ENCODE assay signal across 27 mouse cellular contexts in the genomic region with DNA sequence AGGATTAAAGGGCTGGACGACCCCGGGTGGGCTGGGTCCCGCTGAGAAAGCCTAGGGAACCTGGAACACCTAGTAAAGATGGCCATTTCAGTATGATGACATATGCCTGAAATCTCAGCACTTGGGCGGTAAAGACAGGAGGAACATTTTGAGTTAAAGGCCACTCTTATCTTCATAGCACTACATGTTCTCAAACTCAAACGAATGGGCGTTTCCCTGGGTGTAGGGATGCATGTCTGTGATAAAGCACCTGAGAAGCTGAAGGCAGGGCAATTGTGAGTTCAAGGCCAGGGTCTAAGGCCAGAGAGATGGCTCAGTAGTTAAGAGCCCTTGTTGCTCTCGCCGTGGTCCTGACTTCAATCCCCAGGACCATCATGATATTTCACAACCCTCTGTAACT. TPM values are rescaled to one million over a fixed set of nuclear protein-coding genes. Genes with fewer than 3 reads are reported as not detected.
A peak's percentile ranks its signal among the peaks of the same experiment; 100 is the strongest.
DNase-seq lines count a peak whose midpoint lies in the region; ATAC-seq lines count a peak whose summit lies in the region.
"Had no signal": no experiment of that assay in that cellular context is flagged by ENCODE, and none has a peak within 500 bp of the region (broad histone marks: within the 10 kb centered on the region; RNA-seq: fewer than 3 reads in every experiment).

No protein-coding gene starts in this region.

- H3K27me3 ChIP-seq in midbrain, embryonic 11.5 days (ENCODE audit: control insufficient read depth, insufficient read depth, low read length): no peaks in the 10 kb centered on the region
- no peaks in the 10 kb centered on the region for H3K27me3 ChIP-seq in midbrain, embryonic 14.5 days (ENCODE audit: control insufficient read depth, insufficient read depth, low read length)
- H3K27me3 ChIP-seq: embryonic facial prominence, embryonic 13.5 days; embryonic facial prominence, embryonic 15.5 days; forebrain, embryonic 12.5 days; Patski had no signal

- H3K9ac ChIP-seq in midbrain, embryonic 11.5 days (ENCODE audit: low read length): no peak overlapping the region
- H3K9ac ChIP-seq in midbrain, embryonic 14.5 days (replicated peaks; ENCODE audit: low read length): no peak overlapping the region
- H3K9ac ChIP-seq: embryonic facial prominence, embryonic 13.5 days; embryonic facial prominence, embryonic 15.5 days; forebrain, embryonic 12.5 days had no signal

- no peak for ATAC-seq in midbrain, embryonic 11.5 days (ENCODE audit: low FRiP score)
- no peak for ATAC-seq in midbrain, embryonic 14.5 days (ENCODE audit: low FRiP score, low TSS enrichment)
- ATAC-seq in megakaryocyte-erythroid progenitor cell, adult 5-6 weeks (replicated peaks; ENCODE audit: low FRiP score, low TSS enrichment, poor library complexity, severe bottlenecking): peak; percentile 28; the same call in 1 of the 2 replicates
- no peak for ATAC-seq in inflammation-experienced regulatory T-cells, adult 6 months
- ATAC-seq: activated CD4-positive, CD25-positive, alpha-beta regulatory T cell, adult 4 months; forebrain, embryonic 14.5 days; forebrain, embryonic 16.5 days; Patski had no signal

- no peak overlapping the region for H3K27ac ChIP-seq in midbrain, embryonic 11.5 days (ENCODE audit: low read depth, low read length)
- no peak overlapping the region for H3K27ac ChIP-seq in midbrain, embryonic 14.5 days (replicated peaks; ENCODE audit: low read depth, low read length)
- H3K27ac ChIP-seq: embryonic facial prominence, embryonic 13.5 days; embryonic facial prominence, embryonic 15.5 days; forebrain, embryonic 10.5 days; forebrain, embryonic 12.5 days had no signal

- no peak overlapping the region for H3K4me2 ChIP-seq in midbrain, embryonic 11.5 days
- H3K4me2 ChIP-seq in midbrain, embryonic 14.5 days (ENCODE audit: low read length): no peak overlapping the region
- H3K4me2 ChIP-seq: embryonic facial prominence, embryonic 13.5 days; embryonic facial prominence, embryonic 15.5 days; forebrain, embryonic 12.5 days had no signal

- no peaks in the 10 kb centered on the region for H3K9me3 ChIP-seq in midbrain, embryonic 11.5 days (ENCODE audit: control insufficient read depth, low read length)
- no peaks in the 10 kb centered on the region for H3K9me3 ChIP-seq in midbrain, embryonic 14.5 days (ENCODE audit: control insufficient read depth, low read length)
- H3K9me3 ChIP-seq: embryonic facial prominence, embryonic 13.5 days; embryonic facial prominence, embryonic 15.5 days; forebrain, embryonic 10.5 days; forebrain, embryonic 12.5 days had no signal

- DNase-seq in midbrain, embryonic 11.5 days (ENCODE audit: low spot score, missing footprints): peak; percentile 64
- no peak for DNase-seq in midbrain, embryonic 14.5 days
- peak; percentile 32 for DNase-seq in R1 (ENCODE audit: low read depth, low spot score)
- DNase-seq in c-Kit-positive CD71-positive TER-119-negative erythroid progenitor cells, embryonic 14.5 days (ENCODE audit: low read depth): peak; percentile 24
- no peak for DNase-seq in spleen, postnatal 10 days (ENCODE audit: low spot score in 2 of 2)
- no peak for DNase-seq in neural tube, embryonic 10.5 days (ENCODE audit: extremely low spot score, low spot score)
- DNase-seq: adrenal gland, adult 8-10 months; adrenal gland, postnatal 14 days; adrenal gland, postnatal 36 days; cerebellum, adult 11 months; cerebellum, adult 18-20 months; cerebellum, adult 8-10 months; cerebellum, adult 9-11 months; cerebellum, postnatal 14 days; cerebellum, postnatal 36 days; embryo, embryonic 11 days had no signal

- no peaks in the 10 kb centered on the region for H3K4me1 ChIP-seq in midbrain, embryonic 11.5 days (ENCODE audit: control insufficient read depth, insufficient read depth, low read length)
- no peaks in the 10 kb centered on the region for H3K4me1 ChIP-seq in midbrain, embryonic 14.5 days (ENCODE audit: control insufficient read depth, insufficient read depth, low read length)
- H3K4me1 ChIP-seq: embryonic facial prominence, embryonic 13.5 days; embryonic facial prominence, embryonic 15.5 days had no signal

- 94% methylated on average over 8 of the region's 8 CpGs for WGBS in midbrain, embryonic 11.5 days
- 93% methylated on average over 8 of the region's 8 CpGs for WGBS in midbrain, embryonic 14.5 days

- H3K36me3 ChIP-seq in midbrain, embryonic 11.5 days (ENCODE audit: control insufficient read depth, insufficient read depth, low read length): no peaks in the 10 kb centered on the region; the same call in 1 of the 2 replicates
- peaks cover 18% of the 10 kb centered on the region for H3K36me3 ChIP-seq in midbrain, embryonic 14.5 days (ENCODE audit: control insufficient read depth, insufficient read depth, low read length)

- no peak overlapping the region for H3K4me3 ChIP-seq in midbrain, embryonic 11.5 days (ENCODE audit: low read depth, low read length)
- H3K4me3 ChIP-seq in midbrain, embryonic 14.5 days (replicated peaks; ENCODE audit: low read depth, low read length): no peak overlapping the region
- H3K4me3 ChIP-seq: embryonic facial prominence, embryonic 13.5 days; embryonic facial prominence, embryonic 15.5 days; erythroblast, embryonic 14.5 days; forebrain, embryonic 10.5 days; forebrain, embryonic 12.5 days had no signal

RNA-seq across cellular contexts. Expression of a gene that starts 26.2 kb away (rescaled TPM):
- polyA plus RNA-seq in midbrain, embryonic 11.5 days (2014; fragmentation: Nextera tagmentation; extraction: Ambion mirVana): 123 and 130 TPM in 2 replicates
- polyA plus RNA-seq in midbrain, embryonic 14.5 days (2014; fragmentation: Nextera tagmentation; extraction: Ambion mirVana): 125 and 144 TPM in 2 replicates
- 29.3 and 44.6 TPM in 2 replicates for total RNA-seq in megakaryocyte-erythroid progenitor cell, adult 5-6 weeks (2014; fragmentation: Nextera tagmentation)
- total RNA-seq in megakaryocyte-erythroid progenitor cell, adult 5-6 weeks (2017): 11.2 and 17.9 TPM in 2 replicates
- 1 to 10 TPM; 2.0 to 5.2 (median 3.2) TPM for polyA plus RNA-seq in inflammation-experienced regulatory T-cells, adult 6 months (2017; shearing (Covaris generic))

RNA-seq across cellular contexts. Expression of a gene that starts 47.0 kb away (rescaled TPM):
- polyA plus RNA-seq in midbrain, embryonic 11.5 days (2014; fragmentation: Nextera tagmentation; extraction: Ambion mirVana): 13.1 TPM in 2 replicates
- 35.3 and 36.8 TPM in 2 replicates for polyA plus RNA-seq in midbrain, embryonic 14.5 days (2014; fragmentation: Nextera tagmentation; extraction: Ambion mirVana)
- 3.8 and 9.4 TPM in 2 replicates for total RNA-seq in megakaryocyte-erythroid progenitor cell, adult 5-6 weeks (2014; fragmentation: Nextera tagmentation)
- total RNA-seq in megakaryocyte-erythroid progenitor cell, adult 5-6 weeks (2017): 1.7 and 5.1 TPM in 2 replicates
- polyA plus RNA-seq in inflammation-experienced regulatory T-cells, adult 6 months (2017; shearing (Covaris generic)): 10 to 100 TPM; 74.3 to 93.5 (median 81.1) TPM

Comparison
In these comparisons a context has a peak if more than half of its experiments do, and no peak if none do; other contexts are left out.
1. DNase-seq: peak in midbrain, embryonic 11.5 days (single experiment), R1 (single experiment) and c-Kit-positive CD71-positive TER-119-negative erythroid progenitor cells, embryonic 14.5 days (single experiment); none in midbrain, embryonic 14.5 days (single experiment), spleen, postnatal 10 days (0 of 2) and neural tube, embryonic 10.5 days (single experiment).
2. RNA of a gene that starts 26.2 kb away (polyA plus RNA-seq): 123 to 130 TPM in midbrain, embryonic 11.5 days and 125 to 144 TPM in midbrain, embryonic 14.5 days; 2.0 to 5.2 TPM in inflammation-experienced regulatory T-cells, adult 6 months; every median in the first group is over 10 times any median in the second.